Mouse (Mus musculus): ENCODE measurements around the gene Zfp687.

DNA sequence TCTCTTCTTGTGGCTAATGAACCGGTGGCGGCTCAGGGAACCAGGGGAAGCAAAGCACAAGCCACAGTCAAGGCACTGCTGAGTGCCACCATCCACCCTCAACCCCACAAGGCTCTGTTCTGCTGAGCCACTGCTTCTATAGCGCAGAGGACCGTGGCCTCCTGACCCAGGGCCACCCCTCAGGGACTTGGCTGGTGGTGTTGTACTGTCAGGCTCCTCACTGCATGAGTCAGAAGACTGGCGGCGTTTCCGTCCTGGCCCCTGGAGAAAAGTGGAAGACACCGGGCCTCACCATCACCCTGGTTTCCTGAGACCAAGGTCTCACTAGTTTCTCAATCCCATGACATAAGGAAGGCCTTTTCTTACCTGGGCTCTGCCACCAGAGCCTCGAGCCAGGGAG is 7.5 kb downstream of the Zfp687 start:
- TF ChIP-seq EP300 (IDR thresholded peaks at IDR 0.05) (no peak), CTCF (IDR thresholded peaks at IDR 0.05) (no peak)
